Mouse (Mus musculus): ENCODE measurements around the gene Esm1. TPM values are rescaled to one million over a fixed set of nuclear protein-coding genes. Genes with fewer than 3 reads are reported as not detected.
"Not testable (repeated sequence)": the region's sequence is repeated elsewhere in the genome, so short reads cannot be mapped to it uniquely, and the experiment has no call there.

The Esm1 gene
- polyA plus RNA-seq, 1 experiment from 2014 or later, result 1.6 TPM

DNA sequence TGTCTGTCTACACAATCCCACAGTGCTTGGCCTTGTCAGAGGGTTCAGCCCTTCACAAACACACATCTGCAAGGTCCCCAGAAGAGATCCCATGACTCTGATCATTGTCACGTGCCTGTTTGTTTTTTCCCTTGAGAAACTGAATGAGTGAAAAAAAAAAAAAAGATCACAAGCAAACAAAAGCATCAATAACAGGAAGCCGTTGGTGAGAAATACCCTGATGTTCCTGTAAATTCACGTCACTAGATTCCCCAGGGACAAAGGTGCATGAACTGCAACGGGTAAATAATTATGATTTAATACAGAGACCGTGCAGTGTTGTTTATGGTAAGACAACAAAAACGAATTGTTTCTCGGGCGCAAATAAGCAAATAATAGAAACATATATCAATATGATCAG, 35.6 kb downstream of the Esm1 start:
- WGBS (ENCODE audit: insufficient replicate concordance), result 67% methylated on average over 8 of the region's 8 CpGs
- no peak overlapping the region for H3K9ac ChIP-seq
- H3K27ac ChIP-seq, result no peak overlapping the region
- H3K36me3 ChIP-seq, result no peaks in the 10 kb centered on the region
- no peak for ATAC-seq
- no peaks in the 10 kb centered on the region for H3K4me1 ChIP-seq
- H3K4me3 ChIP-seq, result no peak overlapping the region
- H3K27me3 ChIP-seq (replicated peaks), result no peaks in the 10 kb centered on the region
- no peak overlapping the region for H3K4me2 ChIP-seq
- no peaks in the 10 kb centered on the region for H3K9me3 ChIP-seq (replicated peaks)

DNA sequence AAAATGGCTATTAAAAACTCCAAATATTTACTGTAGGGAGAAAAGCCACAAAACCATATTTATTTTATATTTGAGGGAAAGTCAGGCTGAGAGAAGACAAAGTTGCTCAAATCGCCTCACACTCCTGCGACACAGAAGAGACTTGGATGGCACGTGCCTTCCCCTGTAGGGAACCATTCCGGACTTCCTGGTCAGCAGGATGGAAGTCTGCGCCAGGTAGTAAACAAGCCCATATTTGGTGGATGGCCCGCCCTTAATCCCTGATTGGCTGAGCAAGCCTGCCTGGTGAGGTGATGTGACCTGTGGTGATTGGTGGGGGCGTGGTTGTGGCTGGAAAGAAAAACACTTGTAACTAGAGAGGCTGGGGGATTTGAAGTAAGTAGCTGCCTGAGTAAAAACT, 43.1 kb downstream of the Esm1 start:
- WGBS (ENCODE audit: insufficient replicate concordance), result 74% methylated on average over 7 of the region's 7 CpGs
- not testable (repeated sequence) for H3K9me3 ChIP-seq (replicated peaks); H3K27me3 ChIP-seq (replicated peaks); H3K4me3 ChIP-seq; H3K36me3 ChIP-seq; H3K27ac ChIP-seq; ATAC-seq; H3K4me1 ChIP-seq; H3K9ac ChIP-seq; H3K4me2 ChIP-seq

DNA sequence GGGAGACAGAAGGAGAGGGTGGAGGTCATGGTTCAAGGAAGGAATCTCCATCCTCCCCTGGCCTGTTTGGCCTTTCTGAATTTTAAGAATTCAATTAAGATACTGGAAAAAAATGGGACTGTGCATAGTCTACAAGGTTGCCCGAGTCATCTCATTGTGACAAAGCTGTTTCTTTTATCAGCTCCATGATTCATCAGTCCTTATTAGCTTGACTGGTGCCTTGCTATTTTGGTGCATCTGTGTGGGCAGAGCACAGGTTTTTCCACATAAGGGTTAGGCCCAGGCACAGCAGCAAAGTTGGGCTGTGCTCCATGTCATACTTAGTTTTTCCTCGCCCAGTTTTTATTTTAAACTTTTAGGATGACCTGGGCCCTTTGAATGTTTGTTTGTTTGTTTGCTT, 47.3 kb downstream of the Esm1 start:
- ATAC-seq, result no peak
- Histone ChIP-seq H3K4me1 (no peaks in the 10 kb centered on the region), H3K36me3 (no peaks in the 10 kb centered on the region), H3K27ac (no peak overlapping the region), H3K4me3 (no peak overlapping the region), H3K9me3 (replicated peaks) (no peaks in the 10 kb centered on the region), H3K27me3 (replicated peaks) (no peaks in the 10 kb centered on the region), H3K9ac (no peak overlapping the region), H3K4me2 (no peak overlapping the region)
- WGBS (ENCODE audit: insufficient replicate concordance), result 55% methylated on average over 2 of the region's 2 CpGs

DNA sequence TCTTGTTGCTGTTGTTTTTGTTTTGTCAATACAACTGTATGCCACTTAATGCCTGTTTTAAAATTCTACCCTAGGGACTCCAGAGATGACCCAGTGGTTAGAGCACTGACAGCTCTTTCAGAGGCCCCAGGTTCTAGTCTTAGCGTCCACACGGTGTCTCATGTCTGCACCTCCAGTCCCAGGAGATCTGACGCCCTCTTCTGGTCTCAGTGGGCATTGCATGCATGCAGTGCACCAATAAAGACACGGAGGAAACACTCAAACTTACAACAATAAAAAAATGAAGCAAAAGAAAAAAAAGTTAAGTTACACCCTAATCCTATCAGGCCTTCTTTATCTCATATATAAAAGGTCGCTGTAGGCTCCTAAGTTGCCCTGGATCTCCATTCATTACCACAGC, 47.7 kb downstream of the Esm1 start:
- H3K36me3 ChIP-seq, result no peaks in the 10 kb centered on the region
- H3K4me2 ChIP-seq, result no peak overlapping the region
- no peaks in the 10 kb centered on the region for H3K4me1 ChIP-seq
- H3K27ac ChIP-seq, result no peak overlapping the region
- H3K9me3 ChIP-seq (replicated peaks), result no peaks in the 10 kb centered on the region
- no peaks in the 10 kb centered on the region for H3K27me3 ChIP-seq (replicated peaks)
- ATAC-seq, result no peak
- H3K9ac ChIP-seq, result no peak overlapping the region
- 33% methylated on average over 5 of the region's 5 CpGs for WGBS (ENCODE audit: insufficient replicate concordance)
- H3K4me3 ChIP-seq, result no peak overlapping the region

DNA sequence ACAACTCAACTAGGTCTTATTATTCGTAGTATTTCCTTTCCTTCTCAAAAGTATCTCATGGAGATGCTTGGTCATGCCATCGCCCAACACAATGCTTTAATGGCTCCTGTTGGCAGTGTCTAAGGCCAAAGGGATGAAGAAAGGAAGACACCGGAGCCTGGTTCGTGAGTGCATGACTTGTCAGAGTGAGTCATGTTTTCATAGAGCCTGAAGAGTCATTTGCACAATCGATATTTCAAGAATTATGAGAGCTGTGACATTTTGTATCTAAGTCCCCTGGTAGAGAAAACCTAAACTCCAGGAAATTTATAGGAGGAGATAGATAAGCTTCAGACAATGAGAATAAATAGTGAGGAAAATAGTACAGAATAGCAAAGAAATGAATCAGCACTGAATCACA, 49.8 kb downstream of the Esm1 start:
- Histone ChIP-seq H3K27ac (no peak overlapping the region), H3K4me3 (no peak overlapping the region), H3K9ac (no peak overlapping the region), H3K9me3 (replicated peaks) (no peaks in the 10 kb centered on the region), H3K4me2 (no peak overlapping the region), H3K27me3 (replicated peaks) (no peaks in the 10 kb centered on the region), H3K36me3 (no peaks in the 10 kb centered on the region), H3K4me1 (no peaks in the 10 kb centered on the region)
- 68% methylated on average over 5 of the region's 5 CpGs for WGBS (ENCODE audit: insufficient replicate concordance)
- no peak for ATAC-seq

DNA sequence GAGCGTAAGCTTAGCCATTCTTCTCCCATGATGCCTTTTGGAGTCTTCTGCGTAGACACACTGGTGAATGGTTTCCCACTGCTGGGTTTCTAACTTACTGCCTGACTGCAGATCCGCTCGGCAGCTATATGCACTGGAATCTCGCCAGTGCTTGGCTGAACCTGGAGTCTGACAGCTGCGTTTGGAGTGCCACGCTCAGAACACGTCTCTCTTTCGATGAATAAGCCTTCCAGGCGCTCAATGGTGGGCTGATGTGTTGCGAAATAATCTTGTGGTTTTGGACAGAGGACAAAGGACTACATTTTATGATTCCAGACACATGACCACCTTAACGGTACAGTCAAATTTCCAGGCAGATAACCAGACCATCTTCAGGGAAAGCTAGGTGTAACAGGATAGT, 53.4 kb downstream of the Esm1 start:
- 61% methylated on average over 12 of the region's 12 CpGs for WGBS (ENCODE audit: insufficient replicate concordance)
- Histone ChIP-seq H3K4me2 (no peak overlapping the region), H3K9ac (no peak overlapping the region), H3K27ac (no peak overlapping the region), H3K27me3 (replicated peaks) (no peaks in the 10 kb centered on the region), H3K4me3 (no peak overlapping the region), H3K36me3 (no peaks in the 10 kb centered on the region), H3K9me3 (replicated peaks) (no peaks in the 10 kb centered on the region), H3K4me1 (no peaks in the 10 kb centered on the region)
- ATAC-seq, result no peak

DNA sequence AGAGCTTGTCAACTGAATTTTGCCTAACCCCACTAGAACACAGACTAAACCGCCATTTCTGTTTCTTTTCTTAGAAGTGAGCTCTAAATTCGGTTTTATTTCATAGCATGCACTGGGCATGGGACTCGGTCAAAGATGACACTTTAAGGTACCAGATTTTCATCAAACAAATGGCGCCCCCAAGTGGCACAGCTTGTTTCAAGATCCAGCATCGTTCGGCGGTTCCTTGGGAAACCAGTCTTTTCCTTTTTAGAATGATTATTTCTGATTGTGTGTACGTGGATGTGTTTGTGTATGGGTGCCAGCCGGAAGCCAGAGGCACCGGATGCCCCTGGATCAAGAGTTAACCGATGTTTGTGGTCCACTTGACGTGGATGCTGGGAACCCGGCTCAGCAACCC, 55.8 kb downstream of the Esm1 start:
- Histone ChIP-seq H3K27ac (no peak overlapping the region), H3K36me3 (no peaks in the 10 kb centered on the region), H3K9ac (no peak overlapping the region), H3K9me3 (replicated peaks) (no peaks in the 10 kb centered on the region), H3K4me1 (no peaks in the 10 kb centered on the region), H3K4me2 (no peak overlapping the region), H3K4me3 (no peak overlapping the region), H3K27me3 (replicated peaks) (no peaks in the 10 kb centered on the region)
- no peak for ATAC-seq
- WGBS (ENCODE audit: insufficient replicate concordance), result 15% methylated on average over 13 of the region's 13 CpGs

DNA sequence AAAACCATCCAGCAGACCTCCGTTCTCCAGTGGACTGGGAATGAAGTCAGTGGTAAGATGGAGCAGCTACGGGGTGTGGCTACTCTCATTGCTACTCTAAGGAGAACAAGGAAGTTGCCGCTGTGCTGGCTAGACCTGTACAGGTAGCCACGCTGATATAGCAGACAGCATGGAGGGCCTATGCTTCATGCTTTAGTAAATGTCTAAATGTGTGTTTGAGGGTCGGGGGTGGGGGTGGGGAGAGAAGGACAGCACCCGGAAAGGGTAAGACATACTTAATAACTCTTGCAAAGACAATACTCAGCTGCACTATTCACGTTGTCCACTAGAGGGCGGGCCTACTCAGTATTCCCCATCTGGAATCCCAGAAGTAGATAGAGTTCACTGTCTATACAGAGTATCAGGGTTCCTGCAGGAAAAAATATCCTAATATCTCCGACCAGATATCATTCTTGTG, 57.1 kb downstream of the Esm1 start:
- 18% methylated on average over 9 of the region's 9 CpGs for WGBS (ENCODE audit: insufficient replicate concordance)
- H3K4me2 ChIP-seq, result no peak overlapping the region
- no peak overlapping the region for H3K9ac ChIP-seq
- H3K27ac ChIP-seq, result no peak overlapping the region
- no peak overlapping the region for H3K4me3 ChIP-seq
- H3K4me1 ChIP-seq, result no peaks in the 10 kb centered on the region
- H3K27me3 ChIP-seq (replicated peaks), result no peaks in the 10 kb centered on the region
- ATAC-seq, result no peak
- no peaks in the 10 kb centered on the region for H3K9me3 ChIP-seq (replicated peaks)
- H3K36me3 ChIP-seq, result no peaks in the 10 kb centered on the region

DNA sequence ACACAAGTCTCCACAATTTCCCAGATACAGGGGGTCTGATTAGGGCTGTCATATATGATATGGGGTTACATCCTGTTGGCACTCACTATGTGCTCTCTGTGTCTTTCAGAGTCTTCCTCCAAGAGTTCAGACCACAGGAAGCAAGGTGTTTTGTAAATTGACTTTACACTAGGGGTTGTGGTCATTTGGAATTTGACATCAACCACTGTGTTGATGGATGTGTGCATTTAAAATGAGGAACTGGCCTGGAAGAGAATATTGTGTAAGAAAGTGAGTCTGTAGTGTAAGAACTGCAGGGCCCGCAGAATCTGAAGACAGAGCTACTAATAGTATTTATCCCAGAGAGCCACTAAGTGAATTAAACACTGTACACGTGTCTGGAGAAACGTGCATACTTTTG, 57.7 kb downstream of the Esm1 start:
- no peak for ATAC-seq
- H3K4me1 ChIP-seq, result no peaks in the 10 kb centered on the region
- H3K4me3 ChIP-seq, result no peak overlapping the region
- H3K9ac ChIP-seq, result no peak overlapping the region
- 35% methylated on average over 3 of the region's 3 CpGs for WGBS (ENCODE audit: insufficient replicate concordance)
- no peak overlapping the region for H3K27ac ChIP-seq
- no peaks in the 10 kb centered on the region for H3K36me3 ChIP-seq
- no peaks in the 10 kb centered on the region for H3K27me3 ChIP-seq (replicated peaks)
- H3K9me3 ChIP-seq (replicated peaks), result no peaks in the 10 kb centered on the region
- no peak overlapping the region for H3K4me2 ChIP-seq

Other genes starting within 250 kb of the Esm1 start
- 0.11 and 0.22 TPM in 2 replicates for gene Ccno, start 221.9 kb upstream of the Esm1 start, polyA plus RNA-seq (2016; fragmentation: Nextera tagmentation; extraction: Ambion mirVana)
- gene Mcidas, start 215.8 kb upstream of the Esm1 start, polyA plus RNA-seq (2016; fragmentation: Nextera tagmentation; extraction: Ambion mirVana), result not detected in 2 replicates
- gene Cdc20b, start 174.5 kb upstream of the Esm1 start, polyA plus RNA-seq (2016; fragmentation: Nextera tagmentation; extraction: Ambion mirVana), result not detected in 2 replicates
- gene Gpx8, start 163.2 kb upstream of the Esm1 start, polyA plus RNA-seq (2016; fragmentation: Nextera tagmentation; extraction: Ambion mirVana), result 17.3 and 17.5 TPM in 2 replicates
- gene Gzma, start 108.7 kb upstream of the Esm1 start, polyA plus RNA-seq (2016; fragmentation: Nextera tagmentation; extraction: Ambion mirVana), result not detected in 2 replicates
- gene Gzmk, start 16.2 kb downstream of the Esm1 start, polyA plus RNA-seq (2016; fragmentation: Nextera tagmentation; extraction: Ambion mirVana), result not detected in 2 replicates
- 0.49 and 0.75 TPM in 2 replicates for gene BC067074, start 83.5 kb downstream of the Esm1 start, polyA plus RNA-seq (2016; fragmentation: Nextera tagmentation; extraction: Ambion mirVana)

Data from liver, embryonic 12.5 days (tissue).